Mouse (Mus musculus) hindbrain, embryonic 12.5 days (tissue): Measurements from ENCODE around the gene Gm20604. TPM values are rescaled to one million over a fixed set of nuclear protein-coding genes. Genes with fewer than 3 reads are reported as not detected.
A peak's percentile ranks its signal among the peaks of the same experiment; 100 is the strongest.

Experiments
- ATAC-seq: fragments of 200-750 bp; cut with Nextera tagmentation; 2 replicates; pipeline ENCODE4 v1.8.0; 2017; ENCODE audit warnings: moderate TSS enrichment; ENCODE audit not compliant: low FRiP score
- H3K27ac ChIP-seq: fragments of 300-500 bp; sonication (generic); 2 replicates; pipeline ENCODE4 v1.5.1; 2016; ENCODE audit warnings: mild to moderate bottlenecking
- H3K27me3 ChIP-seq: fragments of 300-500 bp; sonication (generic); 2 replicates; pipeline ENCODE4 v1.6.1; 2016; ENCODE audit warnings: mild to moderate bottlenecking
- H3K36me3 ChIP-seq: fragments of 300-500 bp; sonication (generic); 2 replicates; pipeline ENCODE4 v1.6.1; 2016; ENCODE audit warnings: mild to moderate bottlenecking
- H3K4me1 ChIP-seq: fragments of 300-500 bp; sonication (generic); 2 replicates; pipeline ENCODE4 v1.6.1; 2016
- H3K4me2 ChIP-seq: fragments of 300-500 bp; sonication (generic); replicated peaks from 2 replicates; pipeline ENCODE4 v1.6.1; 2016; ENCODE audit warnings: mild to moderate bottlenecking
- H3K4me3 ChIP-seq: fragments of 300-500 bp; sonication (generic); 2 replicates; pipeline ENCODE4 v1.5.1; 2016; ENCODE audit warnings: mild to moderate bottlenecking
- H3K9ac ChIP-seq: fragments of 300-500 bp; sonication (generic); 2 replicates; pipeline ENCODE4 v1.6.1; 2016; ENCODE audit warnings: mild to moderate bottlenecking, moderate library complexity
- H3K9me3 ChIP-seq: fragments of 300-500 bp; sonication (generic); replicated peaks from 2 replicates; pipeline ENCODE4 v1.6.1; 2016; ENCODE audit warnings: mild to moderate bottlenecking
- WGBS: fragments of 180-500 bp; shearing (Covaris S2); methylation state at CpG from one replicate; pipeline ENCODE4 v1.1.7; 2016; 5-methylcytosine and 5-hydroxymethylcytosine counted together
- polyA plus RNA-seq: library from polyadenylated mRNA; unstranded; fragments of >200 nt; fragmentation: Nextera tagmentation; extraction: Ambion mirVana; gene quantifications from 2 replicates; pipeline ENCODE4 v1.2.1, GENCODE M21; 2016

The Gm20604 gene
- polyA plus RNA-seq, 1 experiment from 2014 or later, result 32.2 TPM

DNA sequence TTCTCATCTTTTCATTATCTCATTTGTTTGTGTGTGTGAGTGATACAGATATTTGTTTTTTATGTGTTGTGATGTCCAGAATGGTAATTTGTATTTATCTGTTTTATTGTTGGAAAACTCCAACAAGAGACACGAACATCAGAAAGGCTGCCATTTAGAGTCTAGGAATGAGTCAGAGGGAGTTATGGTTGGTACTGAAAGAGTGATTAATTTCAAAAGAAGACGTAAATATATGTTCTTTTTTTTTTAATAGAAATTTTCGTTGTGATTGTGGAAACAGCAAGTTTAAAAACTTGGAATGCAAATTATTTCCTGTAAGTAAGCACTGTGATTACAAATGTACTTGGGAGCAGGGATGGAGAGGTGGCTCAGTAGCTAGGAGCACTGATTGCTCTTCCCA, 3.2 kb upstream of the Gm20604 start:
- H3K27me3 ChIP-seq, result no peaks in the 10 kb centered on the region
- peaks cover 15% of the 10 kb centered on the region for H3K36me3 ChIP-seq
- ATAC-seq, result no peak
- H3K9ac ChIP-seq, result no peak overlapping the region
- no peak overlapping the region for H3K4me3 ChIP-seq
- H3K4me1 ChIP-seq, result peaks cover 14% of the 10 kb centered on the region
- no peak overlapping the region for H3K27ac ChIP-seq
- H3K4me2 ChIP-seq, result no peak overlapping the region
- 95% methylated on average over 3 of the region's 3 CpGs for WGBS
- H3K9me3 ChIP-seq, result no peaks in the 10 kb centered on the region

DNA sequence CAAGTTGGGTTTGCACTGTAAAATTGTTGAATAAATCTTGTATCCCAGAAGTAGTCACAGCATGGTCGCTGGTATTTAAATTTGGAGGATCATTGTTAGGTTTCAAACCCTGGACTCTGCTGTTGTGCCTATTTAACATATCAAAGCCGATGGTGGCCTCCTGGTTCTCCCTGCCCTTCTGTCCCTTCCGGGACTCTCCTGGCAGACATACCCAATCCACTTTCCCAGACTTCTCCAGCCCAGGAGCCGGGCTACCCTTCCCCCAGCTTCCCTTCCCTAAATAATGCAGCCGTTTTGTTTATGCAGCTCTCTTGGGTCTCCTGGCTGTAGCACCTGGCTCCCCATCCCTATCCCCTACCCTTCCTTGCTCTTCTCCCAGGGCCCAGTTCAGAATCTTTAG, 464 bp upstream of the Gm20604 start:
- Histone ChIP-seq H3K27ac (no peak overlapping the region), H3K27me3 (no peaks in the 10 kb centered on the region), H3K4me1 (peaks cover 17% of the 10 kb centered on the region), H3K4me2 (peak overlapping the region; percentile 77), H3K9ac (peak overlapping the region; percentile 86), H3K36me3 (no peaks in the 10 kb centered on the region), H3K4me3 (peak overlapping the region; percentile 85), H3K9me3 (no peaks in the 10 kb centered on the region)
- ATAC-seq, result no peak
- 2% methylated on average over 5 of the region's 5 CpGs for WGBS

DNA sequence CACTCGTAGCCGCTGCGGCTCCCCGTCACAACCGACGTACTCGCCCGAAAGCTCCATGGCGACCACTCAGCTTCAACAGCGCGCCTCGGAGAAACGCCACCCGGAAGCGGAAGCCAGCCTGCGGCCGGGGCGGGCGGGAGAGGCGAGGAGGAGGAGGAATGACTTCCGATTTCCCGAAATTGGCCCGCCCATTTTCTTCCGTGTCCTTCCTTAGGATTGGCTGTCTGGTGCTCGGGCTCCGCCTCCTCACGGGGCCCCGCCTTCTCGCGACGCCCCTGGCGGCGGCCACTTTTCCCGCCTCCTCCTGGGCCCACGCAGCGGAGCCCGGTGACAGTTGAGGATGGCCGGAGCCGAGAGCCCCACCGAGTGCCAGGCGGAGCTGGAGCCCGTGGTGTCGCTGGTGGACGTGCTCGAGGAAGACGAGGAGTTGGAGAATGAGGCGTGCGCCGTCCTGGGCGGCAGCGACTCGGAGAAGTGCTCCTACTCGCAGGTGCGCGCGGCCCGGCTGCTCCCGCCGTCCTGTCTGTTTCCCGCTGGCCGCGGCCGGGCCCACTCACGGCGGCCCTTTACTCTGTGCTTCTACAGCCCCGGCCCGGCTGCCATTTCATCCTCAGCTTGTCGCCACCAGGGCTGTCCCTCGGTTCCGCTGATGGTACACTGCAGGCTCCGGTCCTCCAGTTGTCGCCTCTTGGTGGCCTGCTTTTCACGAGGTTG, 626 bp downstream of the Gm20604 start, which contains the start of the genes Gm28051, Gon7 and Ubr7:
Gene Gm28051, minus strand, starts transcription at position 77 of the 714 bp plus-strand sequence.
Gene Gon7, minus strand, starts transcription at position 115 of the 714 bp plus-strand sequence.
Gene Ubr7, plus strand, starts transcription at position 279 of the 714 bp plus-strand sequence.
- Histone ChIP-seq H3K9me3 (no peaks in the 10 kb centered on the region), H3K27me3 (no peaks in the 10 kb centered on the region), H3K4me2 (peak within 1 kb of the TSS; percentile 77), H3K9ac (peak within 1 kb of the TSS; percentile 86), H3K36me3 (0 out of 2 replicates have a peak, but pooled peaks cover 2% of the 10 kb centered on the region), H3K27ac (peak within 1 kb of the TSS; percentile 92), H3K4me3 (peak within 1 kb of the TSS; percentile 85), H3K4me1 (peaks cover 17% of the 10 kb centered on the region)
- WGBS, result under 1% methylated on average over 73 of the region's 73 CpGs
- ATAC-seq, result peak; percentile 97

DNA sequence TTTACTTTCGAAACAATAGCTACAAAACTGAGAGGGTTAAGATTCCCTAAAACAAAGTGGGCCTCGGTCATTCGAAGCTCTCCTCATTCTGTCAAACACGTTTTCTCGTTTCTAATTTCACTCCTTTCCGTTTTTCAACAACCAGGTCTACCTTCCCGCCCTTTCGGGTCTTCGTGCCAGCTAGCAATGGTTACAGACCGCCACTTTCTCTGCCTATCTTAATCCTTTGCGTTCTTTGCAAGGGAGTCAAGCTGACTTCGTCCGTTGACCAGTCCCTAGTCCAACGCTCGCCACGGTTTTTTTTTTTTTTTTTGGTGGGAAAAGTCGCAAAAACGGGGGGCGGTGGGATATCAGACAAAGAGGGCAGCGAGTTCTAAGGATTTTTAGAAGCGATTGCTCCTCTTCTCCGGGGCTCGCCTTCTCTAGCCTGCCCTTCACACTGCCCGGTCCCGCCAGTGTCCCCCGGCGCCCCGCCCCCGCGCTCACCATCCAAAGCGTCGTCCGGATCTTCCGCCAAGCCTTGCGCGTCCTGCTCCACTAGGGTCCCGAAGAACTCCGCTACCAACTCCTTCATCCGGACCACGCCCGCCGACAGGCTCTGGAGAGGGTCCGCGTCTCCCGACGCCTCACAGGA, 1.3 kb downstream of the Gm20604 start:
- peak overlapping the region; percentile 85 for H3K4me3 ChIP-seq
- ATAC-seq, result peak; percentile 90
- peak overlapping the region; percentile 75 for H3K9ac ChIP-seq
- peak overlapping the region; percentile 92 for H3K27ac ChIP-seq
- 2% methylated on average over 46 of the region's 46 CpGs for WGBS
- no peaks in the 10 kb centered on the region for H3K9me3 ChIP-seq
- H3K36me3 ChIP-seq, result 0 out of 2 replicates have a peak, but pooled peaks cover 2% of the 10 kb centered on the region
- no peaks in the 10 kb centered on the region for H3K27me3 ChIP-seq
- peak overlapping the region; percentile 74 for H3K4me2 ChIP-seq
- peaks cover 17% of the 10 kb centered on the region for H3K4me1 ChIP-seq

- Histone ChIP-seq H3K27ac (no peak overlapping the region), H3K36me3 (0 out of 2 replicates have a peak, but pooled peaks cover 2% of the 10 kb centered on the region), H3K9me3 (no peaks in the 10 kb centered on the region), H3K4me2 (peak overlapping the region; percentile 74), H3K9ac (no peak overlapping the region), H3K4me1 (peaks cover 17% of the 10 kb centered on the region), H3K4me3 (peak overlapping the region; percentile 85), H3K27me3 (no peaks in the 10 kb centered on the region)
- ATAC-seq, result no peak
- 88% methylated on average over 7 of the region's 7 CpGs for WGBS
These were observed 2.2 kb downstream of the Gm20604 start for GRCm38 (mm10) chr12:102756304-102756703.

GRCm38 (mm10) chr12:102748256-102748655, 10.2 kb downstream of the Gm20604 start:
- Histone ChIP-seq H3K9ac (no peak overlapping the region), H3K9me3 (no peaks in the 10 kb centered on the region), H3K36me3 (peaks cover 8% of the 10 kb centered on the region; the same call in 1 of the 2 replicates), H3K4me3 (no peak overlapping the region), H3K27me3 (no peaks in the 10 kb centered on the region), H3K4me2 (no peak overlapping the region), H3K27ac (no peak overlapping the region), H3K4me1 (peaks cover 11% of the 10 kb centered on the region)
- ATAC-seq, result no peak
- 88% methylated on average over 3 of the region's 3 CpGs for WGBS

GRCm38 (mm10) chr12:102744839-102745238, 13.6 kb downstream of the Gm20604 start:
- 68% methylated on average over 6 of the region's 6 CpGs for WGBS
- Histone ChIP-seq H3K4me2 (peak overlapping the region; percentile 91), H3K9me3 (no peaks in the 10 kb centered on the region), H3K4me3 (peak overlapping the region; percentile 95; the same call in 1 of the 2 replicates), H3K9ac (no peak overlapping the region), H3K27me3 (no peaks in the 10 kb centered on the region), H3K36me3 (peaks cover 8% of the 10 kb centered on the region; the same call in 1 of the 2 replicates), H3K4me1 (peaks cover 20% of the 10 kb centered on the region), H3K27ac (no peak overlapping the region)
- no peak for ATAC-seq

DNA sequence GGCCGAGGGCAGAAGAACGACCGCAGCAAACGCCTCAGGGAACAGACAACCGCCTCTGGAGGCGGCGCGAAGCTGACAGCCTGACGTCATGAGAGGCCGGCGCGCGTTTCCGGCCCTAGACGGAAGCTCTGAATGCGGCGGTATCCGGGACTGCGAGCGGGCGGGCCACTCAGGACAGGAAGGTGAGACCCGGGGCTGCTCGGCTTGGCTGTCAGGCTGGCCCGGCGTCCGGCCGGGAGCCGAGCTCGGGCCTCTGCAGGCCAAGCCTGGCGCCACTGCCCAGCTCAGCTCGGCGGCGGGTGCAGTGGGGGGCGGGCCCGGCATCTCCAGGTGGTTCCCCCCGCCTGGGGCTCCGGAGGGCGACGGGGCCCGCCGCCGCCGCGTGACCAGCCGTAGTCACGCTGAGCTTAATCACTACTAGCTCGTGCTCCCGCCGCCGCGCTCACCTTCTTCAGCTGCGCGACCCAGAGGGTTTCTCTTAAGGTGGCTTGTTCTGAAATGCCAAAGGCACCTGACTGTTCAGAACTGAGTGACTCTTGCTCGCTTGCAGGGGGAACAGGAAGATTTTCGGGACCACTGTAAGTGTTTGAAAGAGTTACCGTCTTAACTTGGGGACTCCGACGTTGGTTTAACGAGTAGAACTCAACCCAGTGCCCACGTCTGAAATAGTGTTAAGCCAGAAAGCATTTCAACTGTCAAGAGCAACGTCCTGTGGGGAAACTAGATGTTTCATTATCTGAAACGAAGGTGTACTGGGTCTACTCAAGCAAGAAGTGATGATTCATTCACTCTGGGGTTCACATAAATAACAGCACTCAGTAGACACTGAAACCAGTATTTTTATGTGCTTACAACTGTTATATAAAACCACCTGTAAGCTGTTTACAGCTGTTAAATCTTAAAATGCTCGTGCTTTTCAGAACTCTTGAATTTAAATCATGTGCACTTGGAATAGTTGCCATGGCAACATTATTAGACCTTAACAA, 14.6 kb downstream of the Gm20604 start, which contains the start of the genes Moap1 and Tmem251:
Gene Moap1, minus strand, starts transcription at position 73 of the 986 bp plus-strand sequence.
Gene Tmem251, plus strand, starts transcription at position 174 of the 986 bp plus-strand sequence.
- ATAC-seq, result peak; percentile 98
- H3K9ac ChIP-seq, result peak within 1 kb of the TSS; percentile 93
- H3K27ac ChIP-seq, result peak within 1 kb of the TSS; percentile 96
- H3K4me1 ChIP-seq, result peaks cover 20% of the 10 kb centered on the region
- H3K4me2 ChIP-seq, result peak within 1 kb of the TSS; percentile 91
- peak within 1 kb of the TSS; percentile 95 for H3K4me3 ChIP-seq
- under 1% methylated on average over 63 of the region's 63 CpGs for WGBS
- peaks cover 8% of the 10 kb centered on the region; the same call in 1 of the 2 replicates for H3K36me3 ChIP-seq
- H3K9me3 ChIP-seq, result no peaks in the 10 kb centered on the region
- H3K27me3 ChIP-seq, result no peaks in the 10 kb centered on the region

GRCm38 (mm10) chr12:102743036-102743588, 15.4 kb downstream of the Gm20604 start:
- under 1% methylated on average over 33 of the region's 33 CpGs for WGBS
- H3K9ac ChIP-seq, result peak overlapping the region; percentile 93
- peak; percentile 80 for ATAC-seq
- H3K36me3 ChIP-seq, result peaks cover 4% of the 10 kb centered on the region; the same call in 1 of the 2 replicates
- H3K27me3 ChIP-seq, result no peaks in the 10 kb centered on the region
- H3K27ac ChIP-seq, result peak overlapping the region; percentile 96
- no peaks in the 10 kb centered on the region for H3K9me3 ChIP-seq
- peaks cover 20% of the 10 kb centered on the region for H3K4me1 ChIP-seq
- H3K4me2 ChIP-seq, result peak overlapping the region; percentile 91
- peak overlapping the region; percentile 95 for H3K4me3 ChIP-seq

- no peak overlapping the region; the same call in 1 of the 2 replicates for H3K4me2 ChIP-seq
- WGBS, result 87% methylated on average over 7 of the region's 7 CpGs
- H3K4me1 ChIP-seq, result peaks cover 20% of the 10 kb centered on the region
- no peaks in the 10 kb centered on the region for H3K36me3 ChIP-seq
- no peak overlapping the region for H3K4me3 ChIP-seq
- no peak for ATAC-seq
- no peaks in the 10 kb centered on the region for H3K9me3 ChIP-seq
- H3K27me3 ChIP-seq, result no peaks in the 10 kb centered on the region
- no peak overlapping the region for H3K9ac ChIP-seq
- H3K27ac ChIP-seq, result no peak overlapping the region
These were observed 16.4 kb downstream of the Gm20604 start for GRCm38 (mm10) chr12:102742056-102742455.

DNA sequence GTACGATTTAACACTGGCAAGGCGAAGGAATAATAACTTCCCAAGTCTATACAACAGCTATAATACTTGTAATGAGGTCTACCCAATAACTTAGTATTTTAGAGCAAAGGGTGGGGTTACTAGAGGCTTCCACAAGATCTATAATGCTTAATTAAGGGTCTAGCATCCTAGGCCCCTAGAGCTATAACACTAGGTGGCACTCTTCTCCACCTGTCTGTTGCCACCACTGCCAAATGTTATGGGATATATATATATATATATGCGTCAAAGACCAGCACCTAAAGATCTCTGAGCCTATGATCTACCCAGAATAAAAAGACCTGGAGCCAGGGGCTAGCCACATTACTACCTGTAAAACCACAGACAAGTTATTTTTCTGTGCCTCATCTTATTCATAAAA, 18.2 kb downstream of the Gm20604 start:
- H3K9me3 ChIP-seq, result no peaks in the 10 kb centered on the region
- H3K36me3 ChIP-seq, result no peaks in the 10 kb centered on the region
- no peak overlapping the region for H3K4me2 ChIP-seq
- H3K9ac ChIP-seq, result no peak overlapping the region
- H3K27me3 ChIP-seq, result no peaks in the 10 kb centered on the region
- no peak overlapping the region for H3K27ac ChIP-seq
- ATAC-seq, result no peak
- peaks cover 20% of the 10 kb centered on the region for H3K4me1 ChIP-seq
- 73% methylated on average over 3 of the region's 3 CpGs for WGBS
- H3K4me3 ChIP-seq, result no peak overlapping the region
